Mouse (Mus musculus) lung, adult 2 months (tissue): ENCODE measurements around the gene Thsd7b.

Experiments
- CTCF ChIP-seq: fragments of 200-500 bp; IDR thresholded peaks from 2 replicates; pipeline ENCODE4 v1.5.1; 2011; ENCODE audit warnings: mild to moderate bottlenecking, low read length, control low read depth; ENCODE audit not compliant: insufficient read depth
- POLR2A ChIP-seq: fragments of 200-500 bp; IDR thresholded peaks from 2 replicates; pipeline ENCODE4 v1.6.1; 2011; ENCODE audit warnings: low read depth, mild to moderate bottlenecking, control low read depth, low read length, borderline replicate concordance; ENCODE audit errors: extremely low read depth

GRCm38 (mm10) chr1:129484266-129485031 is 211.3 kb downstream of the Thsd7b start:
- TF ChIP-seq CTCF (no peak), POLR2A (no peak)
